Mouse (Mus musculus) adrenal gland, adult 8-10 months (tissue): ENCODE results near the gene Nelfe. TPM values are rescaled to one million over a fixed set of nuclear protein-coding genes. Genes with fewer than 3 reads are reported as not detected.
A peak's percentile ranks its signal among the peaks of the same experiment; 100 is the strongest.
"Not testable (repeated sequence)": the region's sequence is repeated elsewhere in the genome, so short reads cannot be mapped to it uniquely, and the experiment has no call there.

Experiments used
- DNase-seq: peaks from one replicate; pipeline ENCODE4 v3.0.0; 2022
- microRNA-seq, 2 experiments: library from miRNA; unstranded; fragments of <30 nt; microRNA quantifications; one replicate each; pipeline ENCODE4 v1.2.0; 2022
- total RNA-seq, 4 experiments: library from RNA; stranded (reverse); gene quantifications; 2 replicates each; pipeline ENCODE4 v1.2.4; 2022

Nelfe gene
- total RNA-seq, 4 experiments from 2014 or later = 41.7 to 59.8 (median 53.8) TPM

- peak; percentile 93 for DNase-seq
Observed at GRCm38 (mm10) chr17:34894074-34894597, 43.9 kb downstream of the Nelfe start.

GRCm38 (mm10) chr17:34894801-34895530 lies 44.8 kb downstream of the Nelfe start:
- no peak for DNase-seq

- DNase-seq = no peak
Observed at GRCm38 (mm10) chr17:34895724-34896123, 45.5 kb downstream of the Nelfe start.

- DNase-seq = no peak
Observed at GRCm38 (mm10) chr17:34896366-34896765, 46.2 kb downstream of the Nelfe start.

- no peak for DNase-seq
Observed at GRCm38 (mm10) chr17:34897373-34898159, 47.4 kb downstream of the Nelfe start.

- peak; percentile 74 for DNase-seq
Observed at GRCm38 (mm10) chr17:34898160-34898586, 48.0 kb downstream of the Nelfe start, which contains the start of the genes C2 and Ehmt2. Gene C2, minus strand, starts transcription at chr17:34898265. Gene Ehmt2, plus strand, starts transcription at chr17:34898469.

DNA sequence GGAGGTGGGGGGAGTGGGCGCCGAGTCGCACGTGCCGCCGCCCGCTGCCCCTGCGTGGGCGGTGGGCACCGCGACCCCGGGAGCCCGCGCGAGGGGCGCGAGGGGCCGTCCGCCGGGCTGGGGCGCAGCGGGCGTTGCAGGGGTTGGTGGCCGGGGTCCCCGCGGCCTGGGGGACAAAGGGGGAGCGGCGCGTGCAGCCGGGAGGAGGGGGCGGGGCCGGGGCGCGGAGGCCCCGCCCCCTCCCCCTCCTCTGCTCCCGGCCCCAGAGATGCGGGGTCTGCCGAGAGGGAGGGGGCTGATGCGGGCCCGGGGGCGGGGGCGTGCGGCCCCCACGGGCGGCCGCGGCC lies 48.5 kb downstream of the Nelfe start:
- DNase-seq = no peak

DNA sequence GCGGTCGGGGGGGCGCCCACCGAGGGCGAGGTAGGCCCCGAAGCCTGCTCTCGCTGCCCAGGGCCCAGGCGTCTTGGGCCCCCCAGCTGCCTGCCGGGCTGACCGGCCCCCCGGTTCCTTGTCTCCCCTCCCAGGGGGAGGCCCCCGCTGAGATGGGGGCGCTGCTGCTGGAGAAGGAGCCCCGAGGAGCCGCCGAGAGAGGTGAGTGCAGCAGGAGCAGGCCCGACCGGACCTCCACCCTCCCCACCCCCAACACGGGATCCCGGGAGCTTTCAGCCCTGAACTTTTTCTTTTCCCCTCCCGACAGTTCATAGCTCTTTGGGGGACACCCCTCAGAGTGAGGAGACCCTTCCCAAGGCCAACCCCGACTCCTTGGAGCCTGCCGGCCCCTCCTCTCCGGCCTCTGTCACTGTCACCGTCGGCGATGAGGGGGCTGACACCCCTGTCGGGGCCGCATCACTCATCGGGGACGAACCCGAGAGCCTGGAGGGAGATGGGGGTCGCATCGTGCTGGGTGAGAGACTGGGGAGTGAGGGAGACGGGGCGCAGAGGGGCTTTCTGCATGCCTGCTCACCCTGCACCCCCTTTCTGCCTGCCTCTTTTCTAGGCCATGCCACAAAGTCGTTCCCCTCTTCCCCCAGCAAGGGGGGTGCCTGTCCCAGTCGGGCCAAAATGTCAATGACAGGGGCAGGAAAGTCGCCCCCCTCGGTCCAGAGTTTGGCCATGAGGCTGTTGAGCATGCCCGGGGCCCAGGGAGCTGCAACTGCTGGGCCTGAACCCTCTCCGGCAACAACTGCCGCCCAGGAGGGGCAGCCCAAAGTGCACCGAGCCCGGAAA lies 49.1 kb downstream of the Nelfe start:
- DNase-seq = no peak

- DNase-seq = no peak
Observed at GRCm38 (mm10) chr17:34899890-34900243, 49.7 kb downstream of the Nelfe start.

- not testable (repeated sequence) for DNase-seq
Observed at GRCm38 (mm10) chr17:34900826-34901225, 50.6 kb downstream of the Nelfe start.

GRCm38 (mm10) chr17:34901948-34902347 lies 51.8 kb downstream of the Nelfe start:
- DNase-seq = not testable (repeated sequence)

DNA sequence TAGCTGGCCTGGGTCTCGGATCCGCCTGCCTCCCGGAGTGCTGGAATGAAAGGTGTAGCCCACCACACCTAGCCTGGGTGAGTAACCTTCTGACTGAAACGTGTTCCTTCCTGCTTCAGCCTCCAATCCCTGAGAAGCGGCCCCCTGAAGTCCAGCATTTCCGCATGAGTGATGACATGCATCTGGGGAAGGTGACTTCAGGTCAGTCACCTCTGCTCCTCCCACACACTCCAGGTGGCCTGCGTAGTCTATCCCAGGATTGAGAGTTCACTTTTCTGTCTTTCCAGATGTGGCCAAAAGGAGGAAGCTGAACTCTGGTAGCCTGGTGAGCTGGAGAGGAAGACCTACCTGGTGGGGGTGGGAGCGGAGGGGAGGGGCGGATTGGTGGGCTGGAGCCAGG lies 52.7 kb downstream of the Nelfe start:
- DNase-seq = no peak

Small RNAs within 50 kb of the gene (microRNA-seq; reads per million reads assigned to microRNA genes)
- 0.18 to 0.50 reads per million in 2 experiments for gene Mir6970
- gene Mir6971 = 2.2 to 3.7 reads per million in 2 experiments
- gene Mir6972 = 0 to 0.18 reads per million in 2 experiments

Other genes starting within 250 kb of the Nelfe start
- 100 to 1,000 TPM in 1 of 4 experiments, 10 to 100 TPM in 3; 72.6 to 101 (median 84.6) TPM for gene Rnf5, start 246.7 kb upstream of the Nelfe start, total RNA-seq
- 100 to 1,000 TPM in 3 of 4 experiments, 10 to 100 TPM in 1; 84.6 to 108 (median 101) TPM for gene Agpat1, start 246.1 kb upstream of the Nelfe start, total RNA-seq
- 1 to 10 TPM; 1.7 to 3.5 (median 1.9) TPM for gene Egfl8, start 234.4 kb upstream of the Nelfe start, total RNA-seq
- 10 to 100 TPM; 59.2 to 70.5 (median 64.3) TPM for gene Ppt2, start 221.9 kb upstream of the Nelfe start, total RNA-seq
- gene Prrt1, start 220.9 kb upstream of the Nelfe start, total RNA-seq = 10 to 100 TPM in 3 of 4 experiments, 1 to 10 TPM in 1; 7.0 to 36.3 (median 20.6) TPM
- gene Fkbpl, start 205.6 kb upstream of the Nelfe start, total RNA-seq = 10 to 100 TPM; 13.0 to 15.5 (median 15.1) TPM
- 10 to 100 TPM; 47.1 to 56.6 (median 51.1) TPM for gene Atf6b, start 203.2 kb upstream of the Nelfe start, total RNA-seq
- 10 to 100 TPM; 27.6 to 54.1 (median 41.4) TPM for gene Tnxb, start 179.9 kb upstream of the Nelfe start, total RNA-seq
- gene C4b, start 106.5 kb upstream of the Nelfe start, total RNA-seq = 100 to 1,000 TPM; 116 to 180 (median 142) TPM
- over 10,000 TPM in 2 of 4 experiments, 1,000 to 10,000 TPM in 2; 6,868 to 18,233 (median 12,184) TPM for gene Cyp21a1, start 45.8 kb upstream of the Nelfe start, total RNA-seq
- 10 to 100 TPM; 43.2 to 75.9 (median 64.6) TPM for gene Stk19, start 13.4 kb upstream of the Nelfe start, total RNA-seq
- gene Dxo, start 13.4 kb upstream of the Nelfe start, total RNA-seq = 10 to 100 TPM; 48.2 to 76.5 (median 67.0) TPM
- gene Skiv2l, start 181 bp upstream of the Nelfe start, total RNA-seq = 10 to 100 TPM; 67.2 to 85.0 (median 83.5) TPM
- gene Cfb, start 12.1 kb downstream of the Nelfe start, total RNA-seq = 10 to 100 TPM in 3 of 4 experiments, 1 to 10 TPM in 1; 9.5 to 29.5 (median 17.1) TPM
- gene Zbtb12, start 29.1 kb downstream of the Nelfe start, total RNA-seq = 10 to 100 TPM; 15.0 to 21.0 (median 18.0) TPM
- under 1 TPM in 1 of 4 experiments, not detected in 3; 0.89 TPM for gene Gm20547, start 31.7 kb downstream of the Nelfe start, total RNA-seq
- gene C2, start 47.9 kb downstream of the Nelfe start, total RNA-seq = 100 to 1,000 TPM in 3 of 4 experiments, 10 to 100 TPM in 1; 86.8 to 164 (median 129) TPM
- 100 to 1,000 TPM; 148 to 179 (median 173) TPM for gene Ehmt2, start 48.1 kb downstream of the Nelfe start, total RNA-seq
- 1 to 10 TPM in 2 of 4 experiments, under 1 TPM in 2; 0.73 to 1.8 (median 1.1) TPM for gene Slc44a4, start 64.1 kb downstream of the Nelfe start, total RNA-seq
- 10 to 100 TPM; 27.3 to 39.4 (median 28.1) TPM for gene Neu1, start 80.9 kb downstream of the Nelfe start, total RNA-seq
- gene Hspa1b, start 108.8 kb downstream of the Nelfe start, total RNA-seq = 100 to 1,000 TPM in 1 of 4 experiments, 10 to 100 TPM in 3; 24.5 to 115 (median 36.0) TPM
- gene Gm20481, start 119.5 kb downstream of the Nelfe start, total RNA-seq = under 1 TPM in 1 of 4 experiments, not detected in 3; 0.73 TPM
- 10 to 100 TPM; 11.9 to 35.8 (median 14.4) TPM for gene Hspa1a, start 121.8 kb downstream of the Nelfe start, total RNA-seq
- gene Hspa1l, start 122.3 kb downstream of the Nelfe start, total RNA-seq = under 1 TPM; 0.14 to 0.25 (median 0.17) TPM
- gene Lsm2, start 131.5 kb downstream of the Nelfe start, total RNA-seq = 10 to 100 TPM; 28.2 to 35.4 (median 30.1) TPM
- 10 to 100 TPM; 57.9 to 76.0 (median 67.7) TPM for gene Vars, start 150.6 kb downstream of the Nelfe start, total RNA-seq
- gene Vwa7, start 166.2 kb downstream of the Nelfe start, total RNA-seq = 1 to 10 TPM in 2 of 4 experiments, under 1 TPM in 2; 0.75 to 1.8 (median 1.2) TPM
- 1 to 10 TPM in 2 of 4 experiments, under 1 TPM in 2; 0.91 to 2.8 (median 0.99) TPM for gene Sapcd1, start 177.6 kb downstream of the Nelfe start, total RNA-seq
- 1 to 10 TPM in 3 of 4 experiments, under 1 TPM in 1; 0.73 to 4.0 (median 2.2) TPM for gene Msh5, start 196.4 kb downstream of the Nelfe start, total RNA-seq
- gene Clic1, start 199.6 kb downstream of the Nelfe start, total RNA-seq = 100 to 1,000 TPM in 2 of 4 experiments, 10 to 100 TPM in 2; 83.2 to 134 (median 113) TPM
- 10 to 100 TPM; 12.4 to 29.5 (median 21.6) TPM for gene Ddah2, start 208.6 kb downstream of the Nelfe start, total RNA-seq
- gene Ly6g6c, start 215.0 kb downstream of the Nelfe start, total RNA-seq = not detected
- gene Mpig6b, start 215.8 kb downstream of the Nelfe start, total RNA-seq = not detected
- not detected for gene Ly6g6e, start 226.5 kb downstream of the Nelfe start, total RNA-seq
- under 1 TPM in 2 of 4 experiments, not detected in 2; 0.46 to 0.68 TPM for gene Ly6g6d, start 227.7 kb downstream of the Nelfe start, total RNA-seq
- not detected for gene Ly6g6f, start 235.2 kb downstream of the Nelfe start, total RNA-seq
- 100 to 1,000 TPM in 2 of 4 experiments, 10 to 100 TPM in 2; 79.4 to 124 (median 103) TPM for gene Abhd16a, start 238.9 kb downstream of the Nelfe start, total RNA-seq